Mouse (Mus musculus): ENCODE measurements around the gene Tmem219. TPM values are rescaled to one million over a fixed set of nuclear protein-coding genes. Genes with fewer than 3 reads are reported as not detected.

Tmem219 gene
- polyA plus RNA-seq, 1 experiment from 2014 or later: 30.9 TPM

GRCm38 (mm10) chr7:126884286-126885164 lies 38.2 kb downstream of the Tmem219 start, which contains the start of gene Taok2:
TSS of gene Taok2 (minus strand) at chr7:126884703.
- WGBS: under 1% methylated on average over 50 of the region's 56 CpGs
- peaks cover 42% of the 10 kb centered on the region for H3K4me1 ChIP-seq
- peak; percentile 98 for ATAC-seq (ENCODE audit: low FRiP score)
- peak within 1 kb of the TSS; percentile 98 for H3K9ac ChIP-seq (replicated peaks)
- H3K36me3 ChIP-seq: peaks cover 5% of the 10 kb centered on the region
- H3K4me2 ChIP-seq: peak within 1 kb of the TSS; percentile 86
- no peaks in the 10 kb centered on the region for H3K9me3 ChIP-seq (replicated peaks)
- H3K27ac ChIP-seq (replicated peaks): peak within 1 kb of the TSS; percentile 96
- peak within 1 kb of the TSS; percentile 87 for H3K4me3 ChIP-seq (replicated peaks)
- no peaks in the 10 kb centered on the region for H3K27me3 ChIP-seq (replicated peaks)

- WGBS: under 1% methylated on average over 15 of the region's 15 CpGs
- ATAC-seq (ENCODE audit: low FRiP score): peak; percentile 6; the same call in 1 of the 2 replicates
- Histone ChIP-seq H3K4me1 (peaks cover 42% of the 10 kb centered on the region), H3K27ac (replicated peaks) (peak overlapping the region; percentile 96), H3K4me3 (replicated peaks) (peak overlapping the region; percentile 87), H3K36me3 (peaks cover 13% of the 10 kb centered on the region), H3K27me3 (replicated peaks) (no peaks in the 10 kb centered on the region), H3K4me2 (peak overlapping the region; percentile 86), H3K9ac (replicated peaks) (peak overlapping the region; percentile 98), H3K9me3 (replicated peaks) (no peaks in the 10 kb centered on the region)
These were observed 39.0 kb downstream of the Tmem219 start for GRCm38 (mm10) chr7:126883731-126884181.

GRCm38 (mm10) chr7:126881040-126881439 lies 41.7 kb downstream of the Tmem219 start:
- Histone ChIP-seq H3K4me1 (peaks cover 42% of the 10 kb centered on the region), H3K27me3 (replicated peaks) (no peaks in the 10 kb centered on the region), H3K9ac (replicated peaks) (peak overlapping the region; percentile 98; the same call in 1 of the 2 replicates), H3K36me3 (peaks cover 38% of the 10 kb centered on the region), H3K9me3 (replicated peaks) (no peaks in the 10 kb centered on the region), H3K4me3 (replicated peaks) (no peak overlapping the region), H3K27ac (replicated peaks) (0 out of 2 replicates have a peak overlapping the region, but pooled peaks have one; percentile 41), H3K4me2 (peak overlapping the region; percentile 86)
- 84% methylated on average over 6 of the region's 6 CpGs for WGBS
- no peak for ATAC-seq (ENCODE audit: low FRiP score)

GRCm38 (mm10) chr7:126877239-126877638 lies 45.5 kb downstream of the Tmem219 start:
- H3K4me1 ChIP-seq: peaks cover 22% of the 10 kb centered on the region
- no peak for ATAC-seq (ENCODE audit: low FRiP score)
- 100% methylated on average over 1 of the region's 1 CpGs for WGBS
- H3K4me2 ChIP-seq: no peak overlapping the region
- no peaks in the 10 kb centered on the region for H3K9me3 ChIP-seq (replicated peaks)
- no peak overlapping the region for H3K27ac ChIP-seq (replicated peaks)
- H3K36me3 ChIP-seq: peaks cover 76% of the 10 kb centered on the region
- no peak overlapping the region for H3K4me3 ChIP-seq (replicated peaks)
- no peak overlapping the region for H3K9ac ChIP-seq (replicated peaks)
- no peaks in the 10 kb centered on the region for H3K27me3 ChIP-seq (replicated peaks)

- no peak for ATAC-seq (ENCODE audit: low FRiP score)
- WGBS: 94% methylated on average over 2 of the region's 2 CpGs
- H3K4me1 ChIP-seq: no peaks in the 10 kb centered on the region
These were observed 52.2 kb downstream of the Tmem219 start for GRCm38 (mm10) chr7:126870520-126870891.

GRCm38 (mm10) chr7:126869780-126870519 lies 52.8 kb downstream of the Tmem219 start:
- Histone ChIP-seq H3K36me3 (peaks cover 94% of the 10 kb centered on the region), H3K9ac (replicated peaks) (no peak overlapping the region), H3K9me3 (replicated peaks) (no peaks in the 10 kb centered on the region), H3K27ac (replicated peaks) (no peak overlapping the region), H3K27me3 (replicated peaks) (no peaks in the 10 kb centered on the region), H3K4me1 (no peaks in the 10 kb centered on the region), H3K4me2 (no peak overlapping the region), H3K4me3 (replicated peaks) (no peak overlapping the region)
- 83% methylated on average over 23 of the region's 23 CpGs for WGBS
- ATAC-seq (ENCODE audit: low FRiP score): no peak

More at GRCm38 (mm10) chr7:126870520-126870891, 52.2 kb downstream of the Tmem219 start:
- H3K27me3 ChIP-seq (replicated peaks): no peaks in the 10 kb centered on the region
- H3K4me3 ChIP-seq (replicated peaks): no peak overlapping the region
- H3K4me2 ChIP-seq: no peak overlapping the region
- peaks cover 95% of the 10 kb centered on the region for H3K36me3 ChIP-seq
- no peak overlapping the region for H3K27ac ChIP-seq (replicated peaks)
- no peak overlapping the region for H3K9ac ChIP-seq (replicated peaks)
- no peaks in the 10 kb centered on the region for H3K9me3 ChIP-seq (replicated peaks)

GRCm38 (mm10) chr7:126868003-126868402 lies 54.7 kb downstream of the Tmem219 start:
- H3K4me3 ChIP-seq (replicated peaks): no peak overlapping the region
- peaks cover 18% of the 10 kb centered on the region for H3K4me1 ChIP-seq
- no peak for ATAC-seq (ENCODE audit: low FRiP score)
- peaks cover 85% of the 10 kb centered on the region for H3K36me3 ChIP-seq
- no peak overlapping the region for H3K27ac ChIP-seq (replicated peaks)
- no peak overlapping the region for H3K4me2 ChIP-seq
- H3K9me3 ChIP-seq (replicated peaks): no peaks in the 10 kb centered on the region
- H3K9ac ChIP-seq (replicated peaks): no peak overlapping the region
- H3K27me3 ChIP-seq (replicated peaks): no peaks in the 10 kb centered on the region
- WGBS: 88% methylated on average over 12 of the region's 12 CpGs

- peaks cover 80% of the 10 kb centered on the region for H3K36me3 ChIP-seq
- no peak overlapping the region for H3K4me3 ChIP-seq (replicated peaks)
- H3K27me3 ChIP-seq (replicated peaks): no peaks in the 10 kb centered on the region
- no peak for ATAC-seq (ENCODE audit: low FRiP score)
- no peak overlapping the region for H3K27ac ChIP-seq (replicated peaks)
- H3K4me2 ChIP-seq: no peak overlapping the region
- WGBS: 93% methylated on average over 2 of the region's 2 CpGs
- H3K9me3 ChIP-seq (replicated peaks): no peaks in the 10 kb centered on the region
- peaks cover 23% of the 10 kb centered on the region for H3K4me1 ChIP-seq
- no peak overlapping the region for H3K9ac ChIP-seq (replicated peaks)
These were observed 55.2 kb downstream of the Tmem219 start for GRCm38 (mm10) chr7:126867534-126867933.

- peak overlapping the region; percentile 57 for H3K9ac ChIP-seq (replicated peaks)
- ATAC-seq (ENCODE audit: low FRiP score): no peak
- H3K36me3 ChIP-seq: peaks cover 50% of the 10 kb centered on the region
- peaks cover 35% of the 10 kb centered on the region for H3K4me1 ChIP-seq
- 59% methylated on average over 6 of the region's 6 CpGs for WGBS
- peak overlapping the region; percentile 92; the same call in 1 of the 2 replicates for H3K27ac ChIP-seq (replicated peaks)
- H3K4me3 ChIP-seq (replicated peaks): peak overlapping the region; percentile 71
- H3K4me2 ChIP-seq: peak overlapping the region; percentile 85
- no peaks in the 10 kb centered on the region for H3K27me3 ChIP-seq (replicated peaks)
- no peaks in the 10 kb centered on the region for H3K9me3 ChIP-seq (replicated peaks)
These were observed 58.9 kb downstream of the Tmem219 start for GRCm38 (mm10) chr7:126863791-126864190.

GRCm38 (mm10) chr7:126862147-126862784 lies 60.5 kb downstream of the Tmem219 start, which contains the start of gene Ino80e:
TSS of gene Ino80e (minus strand) at chr7:126862377.
- H3K4me3 ChIP-seq (replicated peaks): peak within 1 kb of the TSS; percentile 71
- peak; percentile 77 for ATAC-seq (ENCODE audit: low FRiP score)
- peak within 1 kb of the TSS; percentile 57 for H3K9ac ChIP-seq (replicated peaks)
- peak within 1 kb of the TSS; percentile 85 for H3K4me2 ChIP-seq
- H3K36me3 ChIP-seq: peaks cover 45% of the 10 kb centered on the region
- no peaks in the 10 kb centered on the region for H3K9me3 ChIP-seq (replicated peaks)
- H3K27me3 ChIP-seq (replicated peaks): no peaks in the 10 kb centered on the region
- H3K4me1 ChIP-seq: peaks cover 35% of the 10 kb centered on the region
- peak within 1 kb of the TSS; percentile 92 for H3K27ac ChIP-seq (replicated peaks)
- 0% methylated on average over 41 of the region's 41 CpGs for WGBS

Measured in neural tube, embryonic 15.5 days (tissue).